Mouse (Mus musculus): ENCODE results near the gene Rarres2. TPM values are rescaled to one million over a fixed set of nuclear protein-coding genes. Genes with fewer than 3 reads are reported as not detected.
A peak's percentile ranks its signal among the peaks of the same experiment; 100 is the strongest.

Gene Rarres2
- polyA plus RNA-seq, 1 experiment, result 45.5 TPM

DNA sequence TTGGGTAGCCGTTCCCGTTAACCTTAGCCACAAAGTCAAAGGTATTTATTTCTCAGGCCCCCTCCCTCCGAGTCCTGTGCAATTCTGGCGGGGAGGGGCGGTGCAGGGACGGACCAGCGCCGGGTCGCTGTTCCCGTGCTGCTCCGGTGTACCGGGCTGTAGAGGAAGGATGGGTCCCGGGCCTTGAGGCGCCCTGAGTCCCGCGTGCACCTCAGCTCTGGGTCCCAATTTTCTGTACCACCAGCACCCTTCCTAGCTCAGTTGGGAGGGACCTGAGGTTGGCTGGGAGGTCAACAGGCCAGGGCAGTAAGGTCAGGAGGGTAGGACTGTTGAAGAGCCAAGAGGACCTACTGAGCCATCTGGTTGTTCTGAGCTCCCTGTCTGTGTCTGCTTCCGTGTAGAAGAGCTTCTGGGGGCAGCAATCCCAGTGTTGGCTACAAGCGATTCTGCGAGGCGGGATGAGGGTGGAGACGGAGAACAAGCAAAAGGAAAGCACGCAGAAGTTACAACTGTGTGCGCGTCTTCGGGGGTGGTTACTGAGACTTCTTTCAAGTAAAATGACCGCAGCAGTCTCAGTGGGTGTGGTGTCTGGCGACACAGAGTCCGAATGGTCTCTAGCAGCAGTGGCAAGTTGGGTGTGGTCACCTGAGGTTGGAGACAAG is 29.6 kb upstream of the Rarres2 start:
- Histone ChIP-seq H3K4me1 (ENCODE audit: control insufficient read depth, insufficient read depth, insufficient read length) (peaks cover 3% of the 10 kb centered on the region; the same call in 1 of the 2 replicates), H3K4me3 (ENCODE audit: extremely low read depth, insufficient read depth, insufficient read length) (peak overlapping the region; percentile 88), H3K27ac (ENCODE audit: insufficient read depth, low read length) (peak overlapping the region; percentile 34; the same call in 1 of the 2 replicates), H3K27me3 (ENCODE audit: control insufficient read depth, insufficient read depth, low read length) (no peaks in the 10 kb centered on the region), H3K36me3 (ENCODE audit: control insufficient read depth, insufficient read depth, low read length) (peaks cover 3% of the 10 kb centered on the region)
- TF ChIP-seq CTCF (IDR thresholded peaks at IDR 0.05; ENCODE audit: extremely low read depth, insufficient read depth, insufficient read length, insufficient replicate concordance), result no peak
- TF ChIP-seq POLR2A (IDR thresholded peaks at IDR 0.05; ENCODE audit: low read depth, low read length), result no peak
- under 1% methylated on average over 28 of the region's 28 CpGs for WGBS
- DNase-seq (ENCODE audit: low read depth in 1 of 2, low spot score in 2 of 2), result no peak

GRCm38 (mm10) chr6:48601271-48602079 is 28.9 kb upstream of the Rarres2 start, which contains the start of gene Zfp775:
Gene Zfp775, plus strand, starts transcription at chr6:48602063.
- peak within 1 kb of the TSS; percentile 88 for H3K4me3 ChIP-seq (ENCODE audit: extremely low read depth, insufficient read depth, insufficient read length)
- TF ChIP-seq POLR2A (IDR thresholded peaks at IDR 0.05; ENCODE audit: low read depth, low read length) (peak; percentile 27; the same call in 1 of the 2 replicates), CTCF (IDR thresholded peaks at IDR 0.05; ENCODE audit: extremely low read depth, insufficient read depth, insufficient read length, insufficient replicate concordance) (no peak)
- peak; percentile 75 to 94 for DNase-seq (ENCODE audit: low read depth in 1 of 2, low spot score in 2 of 2)
- H3K27me3 ChIP-seq (ENCODE audit: control insufficient read depth, insufficient read depth, low read length), result no peaks in the 10 kb centered on the region
- H3K27ac ChIP-seq (ENCODE audit: insufficient read depth, low read length), result peak within 1 kb of the TSS; percentile 34
- H3K36me3 ChIP-seq (ENCODE audit: control insufficient read depth, insufficient read depth, low read length), result peaks cover 10% of the 10 kb centered on the region
- 5% methylated on average over 42 of the region's 42 CpGs for WGBS
- peaks cover 3% of the 10 kb centered on the region for H3K4me1 ChIP-seq (ENCODE audit: control insufficient read depth, insufficient read depth, insufficient read length)

- 86% methylated on average over 1 of the region's 1 CpGs for WGBS
- Histone ChIP-seq H3K27ac (ENCODE audit: insufficient read depth, low read length) (no peak overlapping the region), H3K27me3 (ENCODE audit: control insufficient read depth, insufficient read depth, low read length) (no peaks in the 10 kb centered on the region), H3K36me3 (ENCODE audit: control insufficient read depth, insufficient read depth, low read length) (peaks cover 10% of the 10 kb centered on the region), H3K4me1 (ENCODE audit: control insufficient read depth, insufficient read depth, insufficient read length) (peaks cover 3% of the 10 kb centered on the region), H3K4me3 (ENCODE audit: extremely low read depth, insufficient read depth, insufficient read length) (no peak overlapping the region)
- TF ChIP-seq POLR2A (IDR thresholded peaks at IDR 0.05; ENCODE audit: low read depth, low read length) (no peak), CTCF (IDR thresholded peaks at IDR 0.05; ENCODE audit: extremely low read depth, insufficient read depth, insufficient read length, insufficient replicate concordance) (no peak)
- DNase-seq (ENCODE audit: low read depth in 1 of 2, low spot score in 2 of 2), result no peak
These were observed 28.0 kb upstream of the Rarres2 start for GRCm38 (mm10) chr6:48600594-48600993.

- 94% methylated on average over 27 of the region's 27 CpGs for WGBS
These were observed 24.6 kb upstream of the Rarres2 start for GRCm38 (mm10) chr6:48597233-48597625.

DNA sequence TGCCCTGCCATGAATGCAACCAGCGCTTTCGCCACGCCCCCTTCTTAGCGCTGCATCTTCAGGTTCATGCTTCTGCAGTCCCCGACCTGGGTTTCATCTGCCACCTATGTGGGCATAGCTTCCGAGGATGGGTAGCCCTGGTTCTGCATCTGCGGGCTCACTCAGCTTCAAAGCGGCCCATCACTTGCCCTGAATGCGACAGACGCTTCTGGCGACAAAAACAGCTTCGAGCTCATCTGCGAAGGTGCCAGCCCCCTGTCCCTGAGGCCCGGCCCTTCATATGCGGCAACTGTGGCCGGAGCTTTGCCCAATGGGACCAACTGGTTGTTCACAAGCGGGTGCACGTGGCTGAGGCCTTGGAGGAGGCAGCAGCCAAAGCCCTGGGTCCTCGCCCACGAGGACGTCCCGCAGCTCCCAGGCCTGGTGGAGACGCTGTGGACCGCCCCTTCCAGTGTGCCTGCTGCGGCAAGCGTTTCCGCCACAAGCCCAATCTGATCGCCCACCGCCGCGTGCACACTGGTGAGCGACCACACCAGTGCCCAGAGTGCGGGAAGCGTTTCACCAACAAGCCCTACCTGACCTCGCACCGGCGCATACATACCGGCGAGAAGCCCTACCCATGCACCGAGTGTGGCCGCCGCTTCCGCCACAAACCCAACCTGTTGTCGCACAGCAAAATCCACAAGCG is 24.1 kb upstream of the Rarres2 start:
- Histone ChIP-seq H3K36me3 (ENCODE audit: control insufficient read depth, insufficient read depth, low read length) (peaks cover 10% of the 10 kb centered on the region), H3K4me3 (ENCODE audit: extremely low read depth, insufficient read depth, insufficient read length) (no peak overlapping the region), H3K27ac (ENCODE audit: insufficient read depth, low read length) (no peak overlapping the region), H3K27me3 (ENCODE audit: control insufficient read depth, insufficient read depth, low read length) (peaks cover 1% of the 10 kb centered on the region; the same call in 1 of the 2 replicates), H3K4me1 (ENCODE audit: control insufficient read depth, insufficient read depth, insufficient read length) (peaks cover 9% of the 10 kb centered on the region)
- DNase-seq (ENCODE audit: low read depth in 1 of 2, low spot score in 2 of 2), result no peak
- no peak for TF ChIP-seq POLR2A (IDR thresholded peaks at IDR 0.05; ENCODE audit: low read depth, low read length)
- 96% methylated on average over 45 of the region's 45 CpGs for WGBS

More at GRCm38 (mm10) chr6:48597233-48597625, 24.6 kb upstream of the Rarres2 start:
- Histone ChIP-seq H3K27ac (ENCODE audit: insufficient read depth, low read length) (no peak overlapping the region), H3K4me3 (ENCODE audit: extremely low read depth, insufficient read depth, insufficient read length) (no peak overlapping the region), H3K27me3 (ENCODE audit: control insufficient read depth, insufficient read depth, low read length) (peaks cover 1% of the 10 kb centered on the region; the same call in 1 of the 2 replicates), H3K4me1 (ENCODE audit: control insufficient read depth, insufficient read depth, insufficient read length) (peaks cover 9% of the 10 kb centered on the region), H3K36me3 (ENCODE audit: control insufficient read depth, insufficient read depth, low read length) (peaks cover 10% of the 10 kb centered on the region)
- no peak for DNase-seq (ENCODE audit: low read depth in 1 of 2, low spot score in 2 of 2)
- TF ChIP-seq CTCF (IDR thresholded peaks at IDR 0.05; ENCODE audit: extremely low read depth, insufficient read depth, insufficient read length, insufficient replicate concordance), result no peak
- TF ChIP-seq POLR2A (IDR thresholded peaks at IDR 0.05; ENCODE audit: low read depth, low read length), result no peak

DNA sequence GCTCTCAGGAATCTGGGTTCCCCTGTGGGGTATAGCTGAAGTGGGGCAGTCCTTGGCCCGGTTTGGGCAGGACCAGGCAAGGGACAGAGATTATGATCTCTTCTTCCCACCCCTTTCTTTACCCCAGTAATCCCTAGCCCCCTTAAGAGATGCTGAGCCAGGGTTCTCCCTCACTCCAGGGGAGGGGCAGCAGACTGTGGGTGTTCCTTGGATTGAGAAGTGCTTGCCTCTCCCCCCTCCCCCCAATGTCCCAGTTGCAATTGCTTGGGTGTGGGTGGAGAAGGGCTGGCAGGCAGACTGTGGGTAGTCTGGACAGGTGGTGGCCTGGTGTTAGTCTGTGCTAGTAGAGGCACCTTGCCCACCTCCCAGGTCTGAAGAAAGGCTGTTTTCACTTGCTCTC is 22.7 kb upstream of the Rarres2 start:
- Histone ChIP-seq H3K36me3 (ENCODE audit: control insufficient read depth, insufficient read depth, low read length) (peaks cover 10% of the 10 kb centered on the region), H3K4me3 (ENCODE audit: extremely low read depth, insufficient read depth, insufficient read length) (no peak overlapping the region), H3K4me1 (ENCODE audit: control insufficient read depth, insufficient read depth, insufficient read length) (peaks cover 9% of the 10 kb centered on the region), H3K27ac (ENCODE audit: insufficient read depth, low read length) (no peak overlapping the region), H3K27me3 (ENCODE audit: control insufficient read depth, insufficient read depth, low read length) (peaks cover 1% of the 10 kb centered on the region; the same call in 1 of the 2 replicates)
- TF ChIP-seq CTCF (IDR thresholded peaks at IDR 0.05; ENCODE audit: extremely low read depth, insufficient read depth, insufficient read length, insufficient replicate concordance) (no peak), POLR2A (IDR thresholded peaks at IDR 0.05; ENCODE audit: low read depth, low read length) (no peak)
- 29% methylated on average over 1 of the region's 1 CpGs for WGBS
- DNase-seq (ENCODE audit: low read depth in 1 of 2, low spot score in 2 of 2), result no peak
